Mouse (Mus musculus) hindbrain, embryonic 16.5 days (tissue): ENCODE results near the gene Dscam. TPM values are rescaled to one million over a fixed set of nuclear protein-coding genes. Genes with fewer than 3 reads are reported as not detected.

Source experiments
- ATAC-seq: fragments of 200-750 bp; cut with Nextera tagmentation; 2 replicates; pipeline ENCODE4 v1.8.0; 2017; ENCODE audit warnings: moderate TSS enrichment, moderate library complexity
- H3K27ac ChIP-seq: fragments of 300-500 bp; sonication (generic); 2 replicates; pipeline ENCODE4 v1.5.1; 2014; ENCODE audit warnings: low read depth, mild to moderate bottlenecking, control low read depth, low read length, moderate library complexity
- H3K27me3 ChIP-seq: fragments of 300-500 bp; sonication (generic); replicated peaks from 2 replicates; pipeline ENCODE4 v1.6.1; 2014; ENCODE audit warnings: low read length; ENCODE audit not compliant: control insufficient read depth, insufficient read depth
- H3K36me3 ChIP-seq: fragments of 300-500 bp; sonication (generic); 2 replicates; pipeline ENCODE4 v1.6.1; 2014; ENCODE audit warnings: mild to moderate bottlenecking, low read length, moderate library complexity, mixed read lengths; ENCODE audit not compliant: control insufficient read depth, insufficient read depth
- H3K4me1 ChIP-seq: fragments of 300-500 bp; sonication (generic); 2 replicates; pipeline ENCODE4 v1.6.1; 2014; ENCODE audit warnings: low read depth, low read length; ENCODE audit not compliant: control insufficient read depth, insufficient read depth
- H3K4me2 ChIP-seq: fragments of 300-500 bp; sonication (generic); 2 replicates; pipeline ENCODE4 v1.6.1; 2014; ENCODE audit warnings: mild to moderate bottlenecking, low read length, control low read depth, moderate library complexity
- H3K4me3 ChIP-seq: fragments of 300-500 bp; sonication (generic); 2 replicates; pipeline ENCODE4 v1.5.1; 2014; ENCODE audit warnings: mild to moderate bottlenecking, low read length, control low read depth, moderate library complexity
- H3K9ac ChIP-seq: fragments of 300-500 bp; sonication (generic); 2 replicates; pipeline ENCODE4 v1.6.1; 2014; ENCODE audit warnings: low read depth, mild to moderate bottlenecking, control low read depth, low read length, moderate library complexity
- H3K9me3 ChIP-seq: fragments of 300-500 bp; sonication (generic); 2 replicates; pipeline ENCODE4 v1.6.1; 2014; ENCODE audit warnings: mild to moderate bottlenecking, low read length, moderate library complexity; ENCODE audit not compliant: control insufficient read depth
- WGBS: fragments of 180-500 bp; shearing (Covaris S2); extraction: QIAGEN DNeasy Blood & Tissue Kit; methylation state at CpG from one replicate; pipeline ENCODE4 v1.1.7; 2014; 5-methylcytosine and 5-hydroxymethylcytosine counted together
- polyA plus RNA-seq: library from polyadenylated mRNA; unstranded; fragments of >200 nt; fragmentation: Nextera tagmentation; extraction: Ambion mirVana; gene quantifications from 2 replicates; pipeline ENCODE4 v1.2.1, GENCODE M21; 2015

Dscam gene
- polyA plus RNA-seq, 1 experiment from 2014 or later, result 13.1 TPM

GRCm38 (mm10) chr16:97018304-97018703 lies 152.2 kb downstream of the Dscam start:
- peak; percentile 18; the same call in 1 of the 2 replicates for ATAC-seq
- H3K9ac ChIP-seq, result no peak overlapping the region
- no peak overlapping the region for H3K4me3 ChIP-seq
- H3K27ac ChIP-seq, result no peak overlapping the region
- no peaks in the 10 kb centered on the region for H3K36me3 ChIP-seq
- H3K4me1 ChIP-seq, result no peaks in the 10 kb centered on the region; the same call in 1 of the 2 replicates
- no peak overlapping the region for H3K4me2 ChIP-seq
- WGBS, result 48% methylated on average over 5 of the region's 5 CpGs
- H3K9me3 ChIP-seq, result no peaks in the 10 kb centered on the region
- no peaks in the 10 kb centered on the region for H3K27me3 ChIP-seq

GRCm38 (mm10) chr16:97017171-97017738 lies 153.3 kb downstream of the Dscam start:
- Histone ChIP-seq H3K36me3 (no peaks in the 10 kb centered on the region), H3K27ac (no peak overlapping the region)
- ATAC-seq, result no peak

GRCm38 (mm10) chr16:97016244-97016850 lies 154.2 kb downstream of the Dscam start:
- Histone ChIP-seq H3K4me1 (no peaks in the 10 kb centered on the region; the same call in 1 of the 2 replicates), H3K9me3 (no peaks in the 10 kb centered on the region), H3K36me3 (no peaks in the 10 kb centered on the region), H3K27me3 (no peaks in the 10 kb centered on the region), H3K9ac (no peak overlapping the region), H3K27ac (no peak overlapping the region), H3K4me3 (no peak overlapping the region), H3K4me2 (no peak overlapping the region)
- WGBS, result 81% methylated on average over 2 of the region's 2 CpGs
- no peak for ATAC-seq

More at GRCm38 (mm10) chr16:97017171-97017738, 153.3 kb downstream of the Dscam start:
- Histone ChIP-seq H3K9ac (no peak overlapping the region), H3K4me2 (no peak overlapping the region), H3K4me1 (no peaks in the 10 kb centered on the region; the same call in 1 of the 2 replicates), H3K9me3 (no peaks in the 10 kb centered on the region), H3K27me3 (no peaks in the 10 kb centered on the region), H3K4me3 (no peak overlapping the region)
- 85% methylated on average over 3 of the region's 3 CpGs for WGBS

GRCm38 (mm10) chr16:97014343-97014742 lies 156.2 kb downstream of the Dscam start:
- Histone ChIP-seq H3K9me3 (no peaks in the 10 kb centered on the region), H3K4me3 (no peak overlapping the region), H3K27ac (no peak overlapping the region), H3K9ac (no peak overlapping the region), H3K27me3 (no peaks in the 10 kb centered on the region), H3K4me2 (no peak overlapping the region), H3K36me3 (no peaks in the 10 kb centered on the region), H3K4me1 (peaks cover 7% of the 10 kb centered on the region)
- no peak for ATAC-seq
- 80% methylated on average over 3 of the region's 3 CpGs for WGBS

GRCm38 (mm10) chr16:97009116-97010055 lies 161.2 kb downstream of the Dscam start:
- Histone ChIP-seq H3K9me3 (no peaks in the 10 kb centered on the region), H3K4me3 (no peak overlapping the region), H3K27ac (peak overlapping the region; percentile 51), H3K4me2 (no peak overlapping the region), H3K27me3 (no peaks in the 10 kb centered on the region), H3K4me1 (peaks cover 28% of the 10 kb centered on the region), H3K9ac (no peak overlapping the region), H3K36me3 (no peaks in the 10 kb centered on the region)
- WGBS, result 26% methylated on average over 4 of the region's 4 CpGs
- peak; percentile 77 for ATAC-seq

- Histone ChIP-seq H3K9me3 (no peaks in the 10 kb centered on the region), H3K27ac (peak overlapping the region; percentile 61), H3K9ac (no peak overlapping the region), H3K4me2 (no peak overlapping the region), H3K4me1 (peaks cover 33% of the 10 kb centered on the region), H3K36me3 (no peaks in the 10 kb centered on the region), H3K4me3 (no peak overlapping the region), H3K27me3 (no peaks in the 10 kb centered on the region)
- 57% methylated on average over 11 of the region's 11 CpGs for WGBS
- ATAC-seq, result no peak
Measured at GRCm38 (mm10) chr16:97007892-97008527, 162.5 kb downstream of the Dscam start.

- Histone ChIP-seq H3K4me3 (no peak overlapping the region), H3K9ac (no peak overlapping the region), H3K27me3 (no peaks in the 10 kb centered on the region), H3K27ac (peak overlapping the region; percentile 61), H3K4me1 (peaks cover 39% of the 10 kb centered on the region), H3K9me3 (no peaks in the 10 kb centered on the region), H3K4me2 (no peak overlapping the region), H3K36me3 (no peaks in the 10 kb centered on the region)
- no peak for ATAC-seq
Measured at GRCm38 (mm10) chr16:97006854-97007182, 163.7 kb downstream of the Dscam start.

GRCm38 (mm10) chr16:97006041-97006853 lies 164.3 kb downstream of the Dscam start:
- no peak overlapping the region for H3K4me3 ChIP-seq
- WGBS, result 56% methylated on average over 9 of the region's 9 CpGs
- H3K27me3 ChIP-seq, result no peaks in the 10 kb centered on the region
- H3K36me3 ChIP-seq, result no peaks in the 10 kb centered on the region
- H3K27ac ChIP-seq, result peak overlapping the region; percentile 61
- no peaks in the 10 kb centered on the region for H3K9me3 ChIP-seq
- no peak for ATAC-seq
- no peak overlapping the region for H3K9ac ChIP-seq
- H3K4me1 ChIP-seq, result peaks cover 40% of the 10 kb centered on the region
- no peak overlapping the region for H3K4me2 ChIP-seq
